Mouse (Mus musculus) megakaryocyte, embryonic 14.5 days (primary cell): Measurements from ENCODE around the gene Hsf4.

ENCODE experiments used
- FLI1 ChIP-seq: IDR thresholded peaks from 2 replicates; pipeline ENCODE4 v1.6.1; 2012; ENCODE audit warnings: low read length, inconsistent platforms, mixed read lengths
- GATA1 ChIP-seq: IDR thresholded peaks from 3 replicates; pipeline ENCODE4 v1.6.1; 2012; ENCODE audit warnings: mixed read lengths, low read length, inconsistent platforms, borderline replicate concordance

DNA sequence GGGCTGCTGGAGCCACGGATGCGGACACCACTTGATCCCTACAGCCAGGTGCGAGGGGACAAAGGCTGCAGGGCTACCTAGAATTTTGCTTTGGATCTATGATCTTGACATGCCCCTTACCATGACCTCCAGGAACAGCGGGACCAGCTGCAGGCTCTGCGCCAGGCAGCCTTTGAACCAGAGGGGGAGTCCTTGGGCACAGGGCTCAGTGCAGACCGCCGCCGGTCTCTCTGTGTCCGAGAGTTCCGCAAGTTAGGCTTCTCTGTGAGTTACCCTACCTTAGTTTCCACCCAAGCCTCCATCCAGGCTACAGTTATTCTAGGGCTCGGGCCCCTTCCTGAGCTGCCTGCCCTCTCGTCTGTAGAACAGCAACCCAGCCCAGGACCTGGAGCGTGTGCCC lies 38.1 kb downstream of the Hsf4 start:
- no peak for TF ChIP-seq GATA1
- TF ChIP-seq FLI1, result no peak
